Mouse (Mus musculus) ES-Bruce4 (cell line): Measurements from ENCODE around the gene Fars2. TPM values are rescaled to one million over a fixed set of nuclear protein-coding genes. Genes with fewer than 3 reads are reported as not detected.

ENCODE experiments used
- H3K27ac ChIP-seq: 2 replicates; pipeline ENCODE4 v1.5.1; 2012; ENCODE audit warnings: low read length, inconsistent platforms; ENCODE audit not compliant: insufficient read depth
- H3K27me3 ChIP-seq: 2 replicates; pipeline ENCODE4 v1.6.1; 2012; ENCODE audit warnings: mild to moderate bottlenecking, low read length, inconsistent platforms; ENCODE audit not compliant: control insufficient read depth, poor library complexity, insufficient read depth, severe bottlenecking
- H3K36me3 ChIP-seq: 2 replicates; pipeline ENCODE4 v1.6.1; 2012; ENCODE audit warnings: inconsistent platforms, mild to moderate bottlenecking, low read length, moderate library complexity; ENCODE audit not compliant: control insufficient read depth, poor library complexity, insufficient read depth, severe bottlenecking
- H3K4me1 ChIP-seq: one replicate; pipeline ENCODE4 v1.8.1; 2011; ENCODE audit warnings: low read length; ENCODE audit not compliant: control insufficient read depth, insufficient read depth
- H3K4me3 ChIP-seq: 2 replicates; pipeline ENCODE4 v1.5.1; 2011; ENCODE audit warnings: low read depth, mild to moderate bottlenecking, low read length
- H3K9ac ChIP-seq: 2 replicates; pipeline ENCODE4 v1.6.1; 2012; ENCODE audit warnings: low read depth, mild to moderate bottlenecking, inconsistent platforms; ENCODE audit not compliant: poor library complexity, severe bottlenecking
- H3K9me3 ChIP-seq: replicated peaks from 2 replicates; pipeline ENCODE4 v1.6.1; 2012; ENCODE audit warnings: mild to moderate bottlenecking, low read length, inconsistent platforms; ENCODE audit not compliant: control insufficient read depth, poor library complexity, insufficient read depth, severe bottlenecking
- CTCF ChIP-seq: IDR thresholded peaks from one replicate; pipeline ENCODE4 v1.8.1; 2011; ENCODE audit warnings: low read depth, low read length
- EP300 ChIP-seq: IDR thresholded peaks from 2 replicates; pipeline ENCODE4 v1.6.1; 2011; ENCODE audit warnings: low read depth, low read length; ENCODE audit not compliant: insufficient read depth
- POLR2A ChIP-seq: IDR thresholded peaks from one replicate; pipeline ENCODE4 v1.8.1; 2011; ENCODE audit warnings: low read length; ENCODE audit not compliant: insufficient read depth
- polyA plus RNA-seq: library from polyadenylated mRNA; stranded (reverse); fragments of >200 nt; gene quantifications from 2 replicates; pipeline ENCODE4 v1.2.4, GENCODE M21; 2011; ENCODE audit warnings: low read depth; ENCODE audit not compliant: missing spikeins, insufficient read depth, insufficient read length

The Fars2 gene
- polyA plus RNA-seq, 1 experiment = 23.3 TPM

- no peaks in the 10 kb centered on the region for H3K36me3 ChIP-seq
- TF ChIP-seq CTCF (no peak), EP300 (no peak), POLR2A (no peak)
- no peaks in the 10 kb centered on the region for H3K9me3 ChIP-seq
- H3K27me3 ChIP-seq = no peaks in the 10 kb centered on the region
- H3K27ac ChIP-seq = no peak overlapping the region
- no peak overlapping the region for H3K9ac ChIP-seq
- no peak overlapping the region for H3K4me3 ChIP-seq
- no peaks in the 10 kb centered on the region for H3K4me1 ChIP-seq
These were observed 373.4 kb downstream of the Fars2 start for GRCm38 (mm10) chr13:36490612-36491011.

DNA sequence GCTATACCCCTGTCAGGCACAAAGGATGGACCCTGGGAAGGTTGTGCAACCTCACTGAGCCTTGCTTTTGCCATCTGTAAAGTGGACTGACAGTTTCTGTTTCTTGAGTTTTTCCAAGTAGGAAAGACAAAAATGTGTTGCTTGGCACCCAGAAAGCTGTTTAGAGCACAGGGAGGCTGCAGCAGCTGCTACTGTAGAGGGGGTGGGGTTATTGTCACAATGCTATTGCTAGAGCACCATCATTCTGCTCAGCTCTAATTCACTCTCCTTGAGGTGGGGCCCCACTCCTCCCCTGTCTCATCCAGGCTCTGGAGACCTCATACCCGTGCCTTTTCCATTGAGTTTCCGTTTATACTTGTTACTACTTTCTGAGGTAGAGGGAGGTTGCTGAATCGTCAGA is 375.2 kb downstream of the Fars2 start:
- no peaks in the 10 kb centered on the region for H3K9me3 ChIP-seq
- H3K4me1 ChIP-seq = no peaks in the 10 kb centered on the region
- no peak overlapping the region for H3K9ac ChIP-seq
- H3K36me3 ChIP-seq = no peaks in the 10 kb centered on the region
- H3K4me3 ChIP-seq = no peak overlapping the region
- H3K27ac ChIP-seq = no peak overlapping the region
- TF ChIP-seq CTCF = no peak
- TF ChIP-seq EP300 = no peak
- no peak for TF ChIP-seq POLR2A
- H3K27me3 ChIP-seq = no peaks in the 10 kb centered on the region

DNA sequence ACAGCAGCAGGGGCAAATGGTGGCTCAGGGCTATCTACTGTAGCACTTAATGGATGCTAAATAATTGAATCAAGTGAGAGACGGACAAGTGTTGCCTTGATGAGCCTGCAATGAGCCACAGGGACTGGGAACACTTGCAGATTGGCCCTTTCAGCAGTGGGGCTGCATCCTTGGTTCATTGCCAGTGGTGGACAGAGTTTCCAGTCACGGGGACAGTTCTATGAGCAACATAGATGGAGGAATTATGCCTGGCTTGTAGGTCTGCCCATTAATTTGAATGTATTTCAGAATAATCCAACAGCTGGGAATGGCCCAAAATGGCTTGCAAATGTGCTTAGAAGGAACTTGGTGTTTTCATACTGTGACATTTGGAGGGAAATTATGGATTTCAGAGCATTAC is 376.1 kb downstream of the Fars2 start:
- Histone ChIP-seq H3K9ac (no peak overlapping the region), H3K4me3 (no peak overlapping the region), H3K27me3 (no peaks in the 10 kb centered on the region), H3K27ac (no peak overlapping the region), H3K9me3 (no peaks in the 10 kb centered on the region), H3K4me1 (no peaks in the 10 kb centered on the region), H3K36me3 (no peaks in the 10 kb centered on the region)
- no peak for TF ChIP-seq EP300
- TF ChIP-seq POLR2A = no peak
- no peak for TF ChIP-seq CTCF

- H3K36me3 ChIP-seq = no peaks in the 10 kb centered on the region
- TF ChIP-seq EP300 (no peak), POLR2A (no peak), CTCF (no peak)
These were observed 376.6 kb downstream of the Fars2 start for GRCm38 (mm10) chr13:36493762-36494161.

DNA sequence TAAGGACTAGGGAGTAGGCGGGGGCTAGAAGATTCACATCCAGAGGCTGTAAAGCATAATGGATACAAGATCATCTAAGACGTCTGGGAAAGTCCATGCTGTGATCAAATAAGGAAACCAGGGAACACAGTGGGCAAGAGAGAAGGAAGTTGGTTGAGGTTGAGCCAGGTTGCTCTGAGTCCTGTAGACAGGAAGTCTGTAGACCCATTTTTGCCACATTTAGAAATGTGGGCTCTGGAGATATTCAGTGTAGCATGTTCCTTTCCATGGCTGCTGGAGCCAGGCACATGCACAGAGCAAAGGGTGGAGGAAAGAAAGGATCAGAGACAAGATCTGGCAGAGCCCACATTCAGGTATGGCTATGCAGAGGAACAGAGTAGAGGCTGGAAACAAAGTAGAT is 378.8 kb downstream of the Fars2 start:
- no peaks in the 10 kb centered on the region for H3K36me3 ChIP-seq
- H3K9me3 ChIP-seq = no peaks in the 10 kb centered on the region
- no peaks in the 10 kb centered on the region for H3K4me1 ChIP-seq
- H3K27ac ChIP-seq = no peak overlapping the region
- no peak overlapping the region for H3K4me3 ChIP-seq
- no peak overlapping the region for H3K9ac ChIP-seq
- no peaks in the 10 kb centered on the region for H3K27me3 ChIP-seq
- TF ChIP-seq CTCF (no peak), POLR2A (no peak), EP300 (no peak)

More at GRCm38 (mm10) chr13:36493762-36494161, 376.6 kb downstream of the Fars2 start:
- Histone ChIP-seq H3K4me3 (no peak overlapping the region), H3K27ac (no peak overlapping the region), H3K9me3 (no peaks in the 10 kb centered on the region), H3K27me3 (no peaks in the 10 kb centered on the region), H3K4me1 (no peaks in the 10 kb centered on the region), H3K9ac (no peak overlapping the region)

- Histone ChIP-seq H3K27me3 (no peaks in the 10 kb centered on the region), H3K9ac (no peak overlapping the region), H3K36me3 (no peaks in the 10 kb centered on the region), H3K4me1 (no peaks in the 10 kb centered on the region), H3K27ac (no peak overlapping the region), H3K9me3 (no peaks in the 10 kb centered on the region), H3K4me3 (no peak overlapping the region)
- no peak for TF ChIP-seq EP300
- no peak for TF ChIP-seq CTCF
These were observed 380.1 kb downstream of the Fars2 start for GRCm38 (mm10) chr13:36497346-36497745.
